Mouse (Mus musculus) lung, adult 2 months (tissue): Measurements from ENCODE around the gene Gm42957.

ENCODE experiments used
- CTCF ChIP-seq: fragments of 200-500 bp; IDR thresholded peaks from 2 replicates; pipeline ENCODE4 v1.5.1; 2011; ENCODE audit warnings: mild to moderate bottlenecking, low read length, control low read depth; ENCODE audit not compliant: insufficient read depth
- POLR2A ChIP-seq: fragments of 200-500 bp; IDR thresholded peaks from 2 replicates; pipeline ENCODE4 v1.6.1; 2011; ENCODE audit warnings: low read depth, mild to moderate bottlenecking, control low read depth, low read length, borderline replicate concordance; ENCODE audit errors: extremely low read depth

DNA sequence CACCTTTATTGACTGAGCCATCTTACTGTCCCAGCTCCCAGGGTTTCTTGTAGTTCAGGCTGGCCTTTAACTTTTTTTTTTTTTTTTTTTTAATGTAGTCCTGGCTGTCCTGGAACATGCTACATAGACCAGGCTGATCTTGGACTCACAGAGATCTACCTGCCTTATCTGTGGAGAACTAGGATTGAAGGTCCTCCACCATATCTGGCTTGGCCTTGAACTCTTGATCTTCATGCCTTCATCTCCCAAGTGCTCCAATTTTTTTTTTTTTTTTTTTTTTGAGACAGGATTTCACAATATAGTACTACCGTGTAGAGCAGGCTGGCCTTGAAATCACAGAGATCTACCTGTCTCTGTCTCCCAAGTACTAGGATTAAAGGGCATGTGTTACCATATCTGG is 58.3 kb downstream of the Gm42957 start:
- no peak for TF ChIP-seq POLR2A
- TF ChIP-seq CTCF: no peak
